Mouse (Mus musculus) liver, embryonic 11.5 days (tissue): ENCODE results near the gene Rap1gap. TPM values are rescaled to one million over a fixed set of nuclear protein-coding genes. Genes with fewer than 3 reads are reported as not detected.

ENCODE experiments used
- ATAC-seq: fragments of 200-750 bp; cut with Nextera tagmentation; replicated peaks from 2 replicates; pipeline ENCODE4 v1.8.0; 2017; ENCODE audit warnings: moderate number of reproducible peaks, mild to moderate bottlenecking, moderate TSS enrichment, moderate library complexity; ENCODE audit not compliant: low FRiP score
- DNase-seq: peaks from one replicate; pipeline ENCODE4 v3.0.0-alpha.2; 2017; ENCODE audit warnings: low spot score
- H3K27ac ChIP-seq: fragments of 300-500 bp; sonication (generic); 2 replicates; pipeline ENCODE4 v1.5.1; 2014; ENCODE audit warnings: mild to moderate bottlenecking, low read depth, low read length, control low read depth
- H3K27me3 ChIP-seq: fragments of 300-500 bp; sonication (generic); replicated peaks from 2 replicates; pipeline ENCODE4 v1.6.1; 2014; ENCODE audit warnings: low read length, mixed read lengths; ENCODE audit not compliant: control insufficient read depth, insufficient read depth
- H3K36me3 ChIP-seq: fragments of 300-500 bp; sonication (generic); 2 replicates; pipeline ENCODE4 v1.6.1; 2014; ENCODE audit warnings: mild to moderate bottlenecking, low read length, moderate library complexity, mixed read lengths; ENCODE audit not compliant: control insufficient read depth, insufficient read depth
- H3K4me1 ChIP-seq: fragments of 300-500 bp; sonication (generic); replicated peaks from 2 replicates; pipeline ENCODE4 v1.6.1; 2014; ENCODE audit warnings: low read length, mixed read lengths; ENCODE audit not compliant: control insufficient read depth, insufficient read depth
- H3K4me2 ChIP-seq: fragments of 300-500 bp; sonication (generic); 2 replicates; pipeline ENCODE4 v1.6.1; 2014; ENCODE audit warnings: mild to moderate bottlenecking, control low read depth, moderate library complexity
- H3K4me3 ChIP-seq: fragments of 300-500 bp; sonication (generic); 2 replicates; pipeline ENCODE4 v1.5.1; 2014; ENCODE audit warnings: low read depth, low read length, control low read depth
- H3K9ac ChIP-seq: fragments of 300-500 bp; sonication (generic); 2 replicates; pipeline ENCODE4 v1.6.1; 2014; ENCODE audit warnings: low read depth, low read length, control low read depth
- H3K9me3 ChIP-seq: fragments of 300-500 bp; sonication (generic); 2 replicates; pipeline ENCODE4 v1.6.1; 2016; ENCODE audit warnings: low read length, inconsistent platforms, mixed read lengths; ENCODE audit not compliant: control insufficient read depth
- WGBS: fragments of 180-500 bp; shearing (Covaris S2); extraction: QIAGEN DNeasy Blood & Tissue Kit; methylation state at CpG from one replicate; pipeline ENCODE4 v1.1.7; 2014; 5-methylcytosine and 5-hydroxymethylcytosine counted together
- polyA plus RNA-seq: library from polyadenylated mRNA; unstranded; fragments of >200 nt; fragmentation: Nextera tagmentation; extraction: Ambion mirVana; gene quantifications from 2 replicates; pipeline ENCODE4 v1.2.1, GENCODE M21; 2014

The Rap1gap gene
- polyA plus RNA-seq, 1 experiment from 2014 or later = 4.1 TPM

DNA sequence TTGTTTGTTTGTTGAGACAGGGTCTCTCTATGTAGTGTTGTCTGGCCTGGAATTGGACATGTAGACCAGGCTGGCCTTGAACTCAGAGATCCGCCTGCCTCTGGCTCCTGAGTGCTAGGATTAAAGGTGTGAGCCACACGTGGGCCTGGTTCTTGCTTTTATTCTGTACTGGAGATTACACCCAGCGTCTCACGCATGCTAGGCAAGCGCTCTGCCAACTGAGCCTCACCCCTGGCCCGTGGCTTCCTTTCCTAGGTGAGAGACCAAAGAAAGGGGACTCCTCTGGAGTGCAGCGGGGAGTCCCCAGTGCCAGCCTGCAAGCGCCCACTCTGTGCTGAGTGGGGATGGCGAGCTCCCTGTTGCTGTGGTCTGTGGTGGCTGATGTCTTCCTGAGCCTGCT, 14.0 kb downstream of the Rap1gap start:
- peaks cover 55% of the 10 kb centered on the region for H3K27me3 ChIP-seq
- H3K36me3 ChIP-seq = no peaks in the 10 kb centered on the region
- no peak overlapping the region for H3K4me2 ChIP-seq
- ATAC-seq (no peak), DNase-seq (no peak)
- no peaks in the 10 kb centered on the region for H3K9me3 ChIP-seq
- H3K4me3 ChIP-seq = no peak overlapping the region
- no peaks in the 10 kb centered on the region; the same call in none of the 2 replicates for H3K4me1 ChIP-seq
- H3K27ac ChIP-seq = no peak overlapping the region
- H3K9ac ChIP-seq = no peak overlapping the region
- whole genome bisulfite sequencing = 71% methylated on average over 9 of the region's 9 CpGs

GRCm38 (mm10) chr4:137679979-137680550, 15.5 kb downstream of the Rap1gap start:
- Histone ChIP-seq H3K36me3 (no peaks in the 10 kb centered on the region), H3K27me3 (peaks cover 60% of the 10 kb centered on the region), H3K27ac (no peak overlapping the region), H3K9me3 (no peaks in the 10 kb centered on the region), H3K4me2 (no peak overlapping the region), H3K4me3 (no peak overlapping the region), H3K9ac (no peak overlapping the region), H3K4me1 (no peaks in the 10 kb centered on the region; the same call in none of the 2 replicates)
- ATAC-seq = no peak
- WGBS = 72% methylated on average over 2 of the region's 2 CpGs
- DNase-seq = no peak

- Histone ChIP-seq H3K27ac (no peak overlapping the region), H3K27me3 (peaks cover 66% of the 10 kb centered on the region), H3K4me3 (no peak overlapping the region), H3K4me2 (no peak overlapping the region), H3K9me3 (no peaks in the 10 kb centered on the region), H3K4me1 (no peaks in the 10 kb centered on the region; the same call in none of the 2 replicates), H3K36me3 (no peaks in the 10 kb centered on the region), H3K9ac (no peak overlapping the region)
- no peak for DNase-seq
- 29% methylated on average over 7 of the region's 7 CpGs for WGBS
- no peak for ATAC-seq
Observed at GRCm38 (mm10) chr4:137680721-137681120, 16.2 kb downstream of the Rap1gap start.

DNA sequence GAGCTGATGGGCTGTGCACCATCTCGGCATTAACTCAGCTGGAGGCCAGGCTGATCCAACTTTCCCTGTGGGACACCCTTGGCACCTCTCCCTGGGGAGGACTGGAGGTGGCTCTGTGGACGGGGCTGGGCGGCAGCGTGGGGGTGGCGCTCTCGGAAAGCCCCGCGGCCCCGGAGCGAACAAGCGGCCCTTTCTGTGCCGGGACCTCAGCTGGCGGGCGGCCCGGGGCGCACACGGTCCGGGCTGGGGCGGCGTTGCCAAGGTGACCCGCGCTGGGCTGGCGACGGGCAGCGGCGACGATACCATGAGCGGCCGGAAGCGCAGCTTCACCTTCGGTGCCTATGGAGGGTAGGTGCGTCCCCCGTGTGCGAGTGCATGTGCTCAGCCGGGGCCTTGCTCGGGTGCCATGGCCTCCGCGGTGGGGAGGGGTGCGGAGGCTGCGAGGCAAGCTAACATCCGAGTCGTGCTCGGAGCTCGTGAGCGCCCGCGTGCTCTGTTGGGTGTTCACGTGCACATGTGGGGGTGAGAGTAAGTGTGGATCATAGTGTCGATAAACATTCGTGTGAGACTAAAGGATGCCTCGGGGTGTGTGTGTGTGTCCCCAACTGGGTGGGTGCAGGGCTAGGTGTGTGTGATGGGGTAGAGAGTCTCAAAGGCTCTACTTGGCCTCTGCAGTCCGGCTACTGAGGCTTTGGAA, 17.0 kb downstream of the Rap1gap start:
- 7% methylated on average over 52 of the region's 52 CpGs for WGBS
- Histone ChIP-seq H3K27me3 (peaks cover 68% of the 10 kb centered on the region), H3K9ac (no peak overlapping the region), H3K4me2 (peak overlapping the region; percentile 53), H3K27ac (no peak overlapping the region), H3K9me3 (no peaks in the 10 kb centered on the region), H3K36me3 (no peaks in the 10 kb centered on the region), H3K4me1 (no peaks in the 10 kb centered on the region; the same call in 1 of the 2 replicates), H3K4me3 (peak overlapping the region; percentile 33)
- DNase-seq (no peak), ATAC-seq (no peak)

DNA sequence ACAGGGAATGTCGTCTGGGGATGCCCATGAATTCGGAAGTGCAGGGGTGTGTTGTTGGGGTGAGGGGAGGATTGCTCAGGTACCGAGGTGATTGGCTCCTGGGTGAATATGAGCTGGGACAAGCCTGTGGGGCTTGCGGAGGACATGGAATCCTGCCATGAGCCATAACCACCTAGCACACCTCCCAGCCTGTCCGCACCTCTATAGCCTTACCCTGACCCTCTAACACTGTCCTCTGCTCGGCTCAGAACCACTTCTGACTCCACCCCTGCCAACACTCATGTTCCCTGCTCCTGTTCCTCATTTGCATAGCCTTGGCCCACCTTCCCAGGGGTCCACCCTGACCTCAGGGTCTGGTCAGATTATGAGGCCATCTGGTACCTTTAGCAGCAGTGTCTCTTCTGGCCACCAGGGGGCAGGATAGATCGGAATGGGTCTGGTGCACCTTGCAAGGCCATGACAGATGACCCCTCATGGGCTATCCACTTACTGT, 18.5 kb downstream of the Rap1gap start:
- DNase-seq (no peak), ATAC-seq (no peak)
- Histone ChIP-seq H3K4me1 (no peaks in the 10 kb centered on the region; the same call in 1 of the 2 replicates), H3K4me3 (no peak overlapping the region), H3K27ac (no peak overlapping the region), H3K9ac (no peak overlapping the region), H3K36me3 (no peaks in the 10 kb centered on the region), H3K27me3 (peaks cover 60% of the 10 kb centered on the region), H3K9me3 (no peaks in the 10 kb centered on the region), H3K4me2 (no peak overlapping the region)
- 52% methylated on average over 7 of the region's 7 CpGs for WGBS

GRCm38 (mm10) chr4:137684830-137685343, 20.4 kb downstream of the Rap1gap start:
- H3K4me3 ChIP-seq = no peak overlapping the region
- DNase-seq = no peak
- H3K27ac ChIP-seq = no peak overlapping the region
- no peaks in the 10 kb centered on the region for H3K9me3 ChIP-seq
- H3K4me2 ChIP-seq = no peak overlapping the region
- 22% methylated on average over 9 of the region's 9 CpGs for WGBS
- H3K4me1 ChIP-seq = no peaks in the 10 kb centered on the region; the same call in 1 of the 2 replicates
- no peaks in the 10 kb centered on the region for H3K36me3 ChIP-seq
- H3K9ac ChIP-seq = no peak overlapping the region
- H3K27me3 ChIP-seq = peaks cover 47% of the 10 kb centered on the region
- no peak for ATAC-seq

- Histone ChIP-seq H3K9ac (no peak overlapping the region), H3K4me3 (no peak overlapping the region), H3K36me3 (no peaks in the 10 kb centered on the region), H3K9me3 (no peaks in the 10 kb centered on the region), H3K4me1 (no peaks in the 10 kb centered on the region; the same call in 1 of the 2 replicates), H3K27ac (no peak overlapping the region), H3K4me2 (no peak overlapping the region), H3K27me3 (peaks cover 33% of the 10 kb centered on the region)
- WGBS = 79% methylated on average over 5 of the region's 5 CpGs
- DNase-seq = no peak
- ATAC-seq = no peak
Observed at GRCm38 (mm10) chr4:137686303-137686702, 21.8 kb downstream of the Rap1gap start.

GRCm38 (mm10) chr4:137687234-137687825, 22.8 kb downstream of the Rap1gap start:
- ATAC-seq (no peak), DNase-seq (no peak)
- 77% methylated on average over 14 of the region's 14 CpGs for WGBS
- Histone ChIP-seq H3K27ac (no peak overlapping the region), H3K4me3 (no peak overlapping the region), H3K36me3 (no peaks in the 10 kb centered on the region), H3K4me2 (no peak overlapping the region), H3K4me1 (no peaks in the 10 kb centered on the region), H3K9me3 (no peaks in the 10 kb centered on the region), H3K27me3 (peaks cover 23% of the 10 kb centered on the region), H3K9ac (no peak overlapping the region)
